Mouse (Mus musculus) hindbrain, embryonic 14.5 days (tissue): ENCODE measurements around the gene Me3. TPM values are rescaled to one million over a fixed set of nuclear protein-coding genes. Genes with fewer than 3 reads are reported as not detected.
A peak's percentile ranks its signal among the peaks of the same experiment; 100 is the strongest.

Experiments used
- ATAC-seq: fragments of 200-750 bp; cut with Nextera tagmentation; 2 replicates; pipeline ENCODE4 v1.8.0; 2017; ENCODE audit warnings: moderate number of reproducible peaks, mild to moderate bottlenecking, moderate TSS enrichment, moderate library complexity; ENCODE audit not compliant: low FRiP score
- DNase-seq: peaks from one replicate; pipeline ENCODE4 v3.0.0-alpha.2; 2015; ENCODE audit warnings: low spot score
- H3K27ac ChIP-seq: fragments of 300-500 bp; sonication (generic); 2 replicates; pipeline ENCODE4 v1.5.1; 2014; ENCODE audit warnings: mild to moderate bottlenecking, moderate library complexity
- H3K27me3 ChIP-seq: fragments of 300-500 bp; sonication (generic); 2 replicates; pipeline ENCODE4 v1.6.1; 2014; ENCODE audit warnings: mild to moderate bottlenecking, low read length, mixed read lengths; ENCODE audit not compliant: control insufficient read depth, insufficient read depth
- H3K36me3 ChIP-seq: fragments of 300-500 bp; sonication (generic); replicated peaks from 2 replicates; pipeline ENCODE4 v1.6.1; 2014; ENCODE audit not compliant: control insufficient read depth, insufficient read depth
- H3K4me1 ChIP-seq: fragments of 300-500 bp; sonication (generic); replicated peaks from 2 replicates; pipeline ENCODE4 v1.6.1; 2014; ENCODE audit warnings: antibody characterized with exemption, low read length, mixed read lengths; ENCODE audit not compliant: control insufficient read depth, insufficient read depth
- H3K4me2 ChIP-seq: fragments of 300-500 bp; sonication (generic); replicated peaks from 2 replicates; pipeline ENCODE4 v1.6.1; 2014; ENCODE audit warnings: mild to moderate bottlenecking, moderate library complexity
- H3K4me3 ChIP-seq: fragments of 300-500 bp; sonication (generic); replicated peaks from 2 replicates; pipeline ENCODE4 v1.5.1; 2014; ENCODE audit warnings: mild to moderate bottlenecking, low read length
- H3K9ac ChIP-seq: fragments of 300-500 bp; sonication (generic); 2 replicates; pipeline ENCODE4 v1.6.1; 2014
- H3K9me3 ChIP-seq: fragments of 300-500 bp; sonication (generic); 2 replicates; pipeline ENCODE4 v1.6.1; 2016; ENCODE audit warnings: low read length; ENCODE audit not compliant: control insufficient read depth
- WGBS: fragments of 180-500 bp; shearing (Covaris S2); extraction: QIAGEN DNeasy Blood & Tissue Kit; methylation state at CpG from one replicate; pipeline ENCODE4 v1.1.7; 2014; 5-methylcytosine and 5-hydroxymethylcytosine counted together
- polyA plus RNA-seq: library from polyadenylated mRNA; unstranded; fragments of >200 nt; fragmentation: Nextera tagmentation; extraction: Ambion mirVana; gene quantifications from 2 replicates; pipeline ENCODE4 v1.2.1, GENCODE M21; 2014

The Me3 gene
- polyA plus RNA-seq, 1 experiment from 2014 or later = 12.2 TPM

DNA sequence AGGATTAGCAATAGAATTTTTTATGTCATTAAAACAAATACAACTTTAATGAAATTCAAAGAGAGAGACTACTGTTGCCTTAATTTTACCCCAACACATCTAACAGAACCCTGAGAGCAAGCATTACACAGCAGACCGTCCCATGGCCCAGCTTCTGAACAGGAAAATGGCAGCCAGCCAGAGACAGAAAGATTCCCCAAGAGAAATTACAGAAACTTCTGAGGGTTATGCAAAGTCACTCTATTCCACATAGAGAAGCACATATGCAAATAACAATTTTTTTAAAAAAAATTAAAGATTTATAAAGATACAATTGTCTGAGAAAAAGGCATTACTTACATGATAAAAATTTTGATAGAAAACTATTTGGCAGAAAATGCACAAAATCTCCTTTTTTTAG is 247.5 kb downstream of the Me3 start:
- no peak overlapping the region for H3K4me2 ChIP-seq
- H3K27ac ChIP-seq = no peak overlapping the region
- H3K9ac ChIP-seq = no peak overlapping the region
- no peaks in the 10 kb centered on the region for H3K9me3 ChIP-seq
- H3K36me3 ChIP-seq = no peaks in the 10 kb centered on the region
- WGBS = 57% methylated on average over 1 of the region's 1 CpGs
- no peak overlapping the region for H3K4me3 ChIP-seq
- H3K4me1 ChIP-seq = no peaks in the 10 kb centered on the region
- H3K27me3 ChIP-seq = no peaks in the 10 kb centered on the region
- DNase-seq (no peak), ATAC-seq (no peak)

DNA sequence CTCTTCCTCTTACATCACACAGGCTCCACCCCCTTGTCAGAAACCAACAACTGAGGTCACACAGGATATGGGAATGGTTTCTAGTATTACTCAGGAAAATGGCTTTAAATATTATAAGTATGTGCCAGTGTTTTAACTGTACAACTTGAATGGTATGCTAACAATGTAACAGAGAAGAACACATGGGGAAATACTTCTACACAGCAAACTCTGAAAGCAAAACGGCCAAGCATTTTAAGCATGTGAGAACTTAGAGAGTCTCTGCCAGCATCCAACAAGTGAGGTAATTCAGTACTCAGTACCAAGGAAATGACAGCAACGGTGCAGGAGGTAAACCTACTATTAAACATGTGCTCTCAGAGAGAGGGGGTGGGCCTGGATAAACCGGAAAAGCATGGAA is 252.4 kb downstream of the Me3 start:
- H3K27me3 ChIP-seq = no peaks in the 10 kb centered on the region
- H3K9me3 ChIP-seq = no peaks in the 10 kb centered on the region
- WGBS = 76% methylated on average over 3 of the region's 3 CpGs
- ATAC-seq (no peak), DNase-seq (no peak)
- no peak overlapping the region for H3K4me2 ChIP-seq
- no peak overlapping the region for H3K4me3 ChIP-seq
- H3K36me3 ChIP-seq = no peaks in the 10 kb centered on the region
- no peak overlapping the region for H3K27ac ChIP-seq
- no peaks in the 10 kb centered on the region for H3K4me1 ChIP-seq
- H3K9ac ChIP-seq = no peak overlapping the region

DNA sequence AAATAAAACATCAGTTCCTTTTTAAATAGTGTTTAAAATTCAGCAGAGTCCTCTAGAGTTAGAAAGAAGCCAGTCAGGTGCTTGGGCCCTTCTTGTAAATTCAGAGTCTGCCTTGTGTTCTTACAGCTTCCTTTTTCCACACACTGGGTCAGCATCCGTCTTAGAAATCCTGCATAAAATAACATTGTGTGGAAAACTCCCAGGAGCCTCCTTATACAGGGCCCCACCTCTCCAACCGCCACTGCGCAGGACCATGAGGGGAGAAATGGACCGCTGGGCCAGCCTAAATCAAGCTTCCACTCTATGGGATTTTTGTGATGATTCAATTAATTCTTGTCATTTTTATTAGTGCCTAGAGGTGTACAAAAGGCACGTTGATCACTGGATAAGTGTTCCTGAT is 259.2 kb downstream of the Me3 start:
- Histone ChIP-seq H3K4me1 (no peaks in the 10 kb centered on the region), H3K4me2 (no peak overlapping the region), H3K27ac (no peak overlapping the region), H3K4me3 (no peak overlapping the region), H3K9me3 (no peaks in the 10 kb centered on the region), H3K9ac (no peak overlapping the region), H3K27me3 (no peaks in the 10 kb centered on the region), H3K36me3 (no peaks in the 10 kb centered on the region)
- 78% methylated on average over 5 of the region's 5 CpGs for WGBS
- no peak for ATAC-seq
- DNase-seq = no peak

DNA sequence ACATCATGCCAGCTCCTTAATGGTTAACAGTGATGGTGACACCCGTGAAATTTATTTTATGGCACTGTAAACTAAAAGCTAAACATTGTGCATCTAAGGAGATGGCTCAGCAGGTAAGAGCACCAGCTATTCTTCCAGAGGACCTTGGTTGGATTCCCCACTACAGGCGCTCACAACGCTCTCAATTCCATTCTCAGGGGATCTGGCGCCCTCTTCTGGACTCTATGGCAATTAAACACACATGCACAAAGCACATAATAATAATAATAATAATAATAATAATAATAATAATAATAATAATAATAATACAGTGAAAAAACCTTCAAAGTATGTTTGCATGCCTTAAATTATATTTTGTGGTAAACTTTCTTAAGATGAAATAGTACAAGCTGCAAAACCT is 259.7 kb downstream of the Me3 start:
- Histone ChIP-seq H3K4me3 (no peak overlapping the region), H3K36me3 (no peaks in the 10 kb centered on the region), H3K27ac (no peak overlapping the region), H3K4me2 (no peak overlapping the region), H3K27me3 (no peaks in the 10 kb centered on the region), H3K9me3 (no peaks in the 10 kb centered on the region), H3K4me1 (no peaks in the 10 kb centered on the region), H3K9ac (no peak overlapping the region)
- DNase-seq (no peak), ATAC-seq (no peak)
- WGBS = 34% methylated on average over 4 of the region's 4 CpGs

DNA sequence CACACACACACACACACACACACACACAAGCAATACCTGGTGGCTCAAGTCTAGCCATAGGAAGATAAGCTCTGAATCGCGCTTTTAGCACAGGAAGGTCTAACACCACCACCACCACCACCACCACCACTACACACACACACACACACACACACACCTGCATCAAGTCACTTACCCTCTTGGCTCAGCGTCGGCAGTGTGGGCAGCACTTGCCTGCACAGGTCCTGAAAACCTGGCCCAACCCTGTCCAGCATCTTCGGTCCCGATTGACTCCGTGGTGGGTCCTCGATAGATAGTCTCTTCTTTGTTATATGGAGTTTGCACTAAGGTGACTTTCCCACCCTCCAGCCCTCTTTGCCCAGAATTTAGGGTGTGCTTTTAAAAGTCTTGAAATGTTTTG is 270.8 kb downstream of the Me3 start:
- no peaks in the 10 kb centered on the region for H3K36me3 ChIP-seq
- H3K4me1 ChIP-seq = no peaks in the 10 kb centered on the region
- ATAC-seq (no peak), DNase-seq (no peak)
- peak overlapping the region; percentile 42 for H3K4me2 ChIP-seq
- no peak overlapping the region; the same call in 1 of the 2 replicates for H3K9ac ChIP-seq
- WGBS = 87% methylated on average over 8 of the region's 8 CpGs
- H3K27ac ChIP-seq = no peak overlapping the region
- no peak overlapping the region for H3K4me3 ChIP-seq
- H3K9me3 ChIP-seq = no peaks in the 10 kb centered on the region
- no peaks in the 10 kb centered on the region for H3K27me3 ChIP-seq

DNA sequence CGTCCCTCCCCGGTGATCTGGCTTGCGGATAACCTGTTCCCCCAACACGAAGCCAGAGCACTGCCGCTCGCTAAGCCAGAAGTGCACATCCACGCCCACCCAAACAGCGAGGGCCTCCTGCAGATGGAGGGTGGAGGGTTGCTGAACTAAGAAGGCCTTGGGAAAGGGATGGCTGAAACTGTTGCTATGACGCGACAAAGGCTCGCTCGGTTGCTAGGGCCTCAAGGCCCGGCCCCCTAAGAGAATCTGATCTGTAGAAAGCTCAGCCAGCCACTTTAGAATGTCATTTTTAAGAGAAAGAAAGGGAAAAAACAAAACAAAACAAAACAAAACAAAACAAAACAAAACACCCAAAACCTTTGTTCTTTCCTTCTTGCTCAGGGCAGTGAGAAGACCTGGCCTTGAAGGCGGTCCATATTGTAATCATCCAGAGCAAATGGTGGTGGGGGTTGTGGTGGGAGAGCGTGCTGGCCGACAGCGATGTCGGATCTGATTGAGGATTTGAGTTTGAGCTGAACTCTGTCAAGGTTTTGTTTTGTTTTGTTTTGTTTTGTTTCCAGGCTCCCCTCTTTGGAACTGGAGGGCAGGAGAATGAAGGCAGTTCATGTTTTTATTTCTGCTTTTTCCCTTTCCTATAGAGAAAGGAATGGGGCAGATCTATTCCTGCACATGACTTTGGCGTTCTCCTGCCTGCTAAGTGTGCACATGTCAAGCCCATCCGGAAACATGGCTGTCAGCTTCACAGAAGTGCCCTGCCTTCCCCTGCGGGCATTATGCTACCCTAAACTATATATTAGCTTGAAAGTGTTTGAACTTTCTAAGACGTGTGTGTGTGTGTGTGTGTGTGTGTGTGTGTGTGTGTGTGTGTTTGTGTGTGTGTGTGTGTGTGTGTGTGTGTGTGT is 271.5 kb downstream of the Me3 start, which contains the start of gene Ccdc81:
Gene Ccdc81, minus strand, starts transcription at position 188 of the 902 bp plus-strand sequence.
- Histone ChIP-seq H3K4me3 (no peak within 1 kb of the TSS), H3K4me2 (peak within 1 kb of the TSS; percentile 42), H3K27ac (no peak within 1 kb of the TSS), H3K9ac (no peak within 1 kb of the TSS; the same call in 1 of the 2 replicates), H3K4me1 (no peaks in the 10 kb centered on the region), H3K36me3 (no peaks in the 10 kb centered on the region), H3K9me3 (no peaks in the 10 kb centered on the region), H3K27me3 (no peaks in the 10 kb centered on the region)
- DNase-seq (peak; percentile 29), ATAC-seq (peak; percentile 72; the same call in 1 of the 2 replicates)
- 26% methylated on average over 22 of the region's 22 CpGs for WGBS

Other genes starting within 250 kb of the Me3 start
- gene Tmem135, start 228.2 kb upstream of the Me3 start, polyA plus RNA-seq = 30.9 and 32.7 TPM in 2 replicates
- gene Fzd4, start 228.0 kb upstream of the Me3 start, polyA plus RNA-seq = 3.2 and 4.1 TPM in 2 replicates
- gene Prss23, start 105.2 kb upstream of the Me3 start, polyA plus RNA-seq = 16.0 and 19.0 TPM in 2 replicates